Mouse (Mus musculus): Measurements from ENCODE around the gene Lgals7. TPM values are rescaled to one million over a fixed set of nuclear protein-coding genes. Genes with fewer than 3 reads are reported as not detected.
"Not testable (repeated sequence)": the region's sequence is repeated elsewhere in the genome, so short reads cannot be mapped to it uniquely, and the experiment has no call there.

Gene Lgals7
- polyA plus RNA-seq, 1 experiment: 0.48 TPM

DNA sequence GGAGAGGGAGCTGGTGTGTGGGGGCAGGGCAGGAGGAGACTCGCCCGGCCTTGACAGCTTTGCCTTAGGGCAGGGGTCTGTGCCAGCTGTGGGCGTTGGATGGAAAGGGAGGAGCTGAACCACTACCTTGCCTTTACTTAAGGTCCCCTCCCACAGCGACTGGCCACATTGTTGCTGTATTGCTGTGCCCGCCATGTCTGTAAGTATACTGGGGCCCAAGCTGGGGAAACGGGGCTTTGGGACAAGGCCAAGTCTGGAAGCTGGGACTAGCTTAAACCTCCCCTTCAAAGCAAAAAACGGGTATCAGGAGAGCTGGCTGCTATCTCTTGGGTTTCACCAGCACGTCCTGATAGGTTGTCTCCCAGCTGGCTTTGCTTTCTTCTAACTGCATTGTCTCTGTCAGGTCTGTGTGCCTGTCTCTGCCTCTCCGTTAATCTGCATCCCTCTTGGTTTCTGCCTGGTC lies 666 bp downstream of the Lgals7 start:
- WGBS: 75% methylated on average over 9 of the region's 9 CpGs
- no peaks in the 10 kb centered on the region for H3K36me3 ChIP-seq (ENCODE audit: control insufficient read depth, insufficient read depth, low read length)
- H3K27ac ChIP-seq (ENCODE audit: insufficient read depth, low read length): no peak overlapping the region
- TF ChIP-seq POLR2A (IDR thresholded peaks at IDR 0.05; ENCODE audit: low read depth, low read length): no peak
- TF ChIP-seq CTCF (IDR thresholded peaks at IDR 0.05; ENCODE audit: extremely low read depth, insufficient read depth, insufficient read length, insufficient replicate concordance): no peak
- DNase-seq (ENCODE audit: low read depth in 1 of 2, low spot score in 2 of 2): no peak
- H3K4me1 ChIP-seq (ENCODE audit: control insufficient read depth, insufficient read depth, insufficient read length): peaks cover 15% of the 10 kb centered on the region; the same call in 1 of the 2 replicates
- H3K27me3 ChIP-seq (ENCODE audit: control insufficient read depth, insufficient read depth, low read length): no peaks in the 10 kb centered on the region
- H3K4me3 ChIP-seq (ENCODE audit: extremely low read depth, insufficient read depth, insufficient read length): no peak overlapping the region

DNA sequence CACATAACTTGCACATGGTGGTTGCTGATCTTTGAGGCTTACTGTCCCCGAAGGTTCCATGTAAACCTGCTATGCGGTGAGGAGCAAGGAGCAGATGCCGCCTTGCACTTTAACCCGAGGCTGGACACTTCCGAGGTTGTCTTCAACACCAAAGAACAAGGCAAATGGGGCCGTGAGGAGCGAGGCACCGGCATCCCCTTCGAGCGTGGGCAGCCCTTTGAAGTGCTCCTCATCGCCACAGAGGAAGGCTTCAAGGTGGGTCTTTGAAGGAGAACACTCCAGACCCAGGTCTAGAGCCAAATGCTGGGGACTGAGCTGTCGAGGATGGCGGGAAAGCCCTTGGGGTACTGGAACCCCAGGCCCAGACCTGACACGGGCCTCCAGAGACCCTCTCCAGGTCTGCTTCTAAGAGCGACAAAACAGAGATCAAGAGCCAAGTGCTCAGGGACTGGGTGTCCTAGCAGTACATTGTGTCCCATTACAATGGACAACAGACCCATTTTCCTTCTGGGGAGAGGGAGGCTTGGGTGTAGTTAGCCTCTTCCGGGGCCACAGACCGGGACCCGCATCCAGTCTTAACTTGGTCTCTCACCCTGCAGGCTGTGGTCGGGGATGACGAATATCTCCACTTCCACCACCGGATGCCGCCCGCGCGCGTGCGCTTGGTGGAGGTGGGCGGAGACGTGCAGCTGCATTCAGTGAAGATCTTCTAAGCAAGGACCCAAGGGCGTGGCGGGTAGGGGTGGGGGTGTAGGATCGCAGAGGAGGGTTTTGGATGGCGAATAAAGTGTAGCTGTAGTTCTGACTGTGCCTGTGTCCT lies 2.0 kb downstream of the Lgals7 start:
- TF ChIP-seq POLR2A (IDR thresholded peaks at IDR 0.05; ENCODE audit: low read depth, low read length): peak; percentile 69
- no peak for TF ChIP-seq CTCF (IDR thresholded peaks at IDR 0.05; ENCODE audit: extremely low read depth, insufficient read depth, insufficient read length, insufficient replicate concordance)
- peak overlapping the region; percentile 88 for H3K27ac ChIP-seq (ENCODE audit: insufficient read depth, low read length)
- WGBS: 25% methylated on average over 33 of the region's 33 CpGs

DNA sequence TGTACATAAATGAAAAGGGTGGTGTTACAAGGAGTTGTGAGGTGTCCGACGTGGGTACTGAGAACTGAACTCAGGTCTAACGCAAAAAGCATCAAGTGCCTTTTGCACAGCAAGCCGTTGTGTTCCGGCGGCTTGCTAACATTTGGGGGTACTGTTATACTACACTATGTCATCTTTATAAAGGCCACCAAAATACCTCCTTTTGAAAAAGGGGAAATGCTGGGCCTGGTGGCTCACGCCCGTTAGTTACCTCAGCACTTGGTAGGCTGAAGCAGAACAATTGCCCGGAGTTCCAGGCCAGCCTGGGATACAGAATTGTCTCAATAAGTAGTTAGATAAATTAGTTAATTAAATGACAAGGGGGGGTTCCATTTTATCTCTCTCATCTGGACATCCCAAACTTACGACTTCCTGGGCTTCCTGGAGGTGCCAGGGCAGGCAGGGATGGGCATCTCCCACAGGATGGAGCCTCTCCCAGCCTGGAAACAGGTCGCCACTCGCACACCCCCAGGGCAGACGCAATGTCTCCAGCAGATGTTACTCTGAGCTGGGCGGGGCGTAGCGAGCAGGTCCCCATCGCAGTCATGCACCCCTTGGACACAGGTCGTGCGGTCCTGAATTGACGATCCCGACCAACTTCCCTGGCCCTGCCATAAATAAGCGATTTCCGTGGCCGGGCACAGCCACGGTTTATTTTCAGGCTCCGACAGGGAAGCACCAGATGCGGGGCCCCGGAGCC lies 3.3 kb downstream of the Lgals7 start:
- Histone ChIP-seq H3K4me1 (ENCODE audit: control insufficient read depth, insufficient read depth, insufficient read length) (peaks cover 15% of the 10 kb centered on the region; the same call in 1 of the 2 replicates), H3K27me3 (ENCODE audit: control insufficient read depth, insufficient read depth, low read length) (no peaks in the 10 kb centered on the region), H3K36me3 (ENCODE audit: control insufficient read depth, insufficient read depth, low read length) (no peaks in the 10 kb centered on the region), H3K4me3 (ENCODE audit: extremely low read depth, insufficient read depth, insufficient read length) (no peak overlapping the region), H3K27ac (ENCODE audit: insufficient read depth, low read length) (peak overlapping the region; percentile 54; the same call in 1 of the 2 replicates)
- 88% methylated on average over 28 of the region's 28 CpGs for WGBS
- DNase-seq (ENCODE audit: low read depth in 1 of 2, low spot score in 2 of 2): peak in 1 of 2 experiments; percentile 5
- TF ChIP-seq POLR2A (IDR thresholded peaks at IDR 0.05; ENCODE audit: low read depth, low read length): no peak
- no peak for TF ChIP-seq CTCF (IDR thresholded peaks at IDR 0.05; ENCODE audit: extremely low read depth, insufficient read depth, insufficient read length, insufficient replicate concordance)

More for the DNA sequence above, 2.0 kb downstream of the Lgals7 start:
- Histone ChIP-seq H3K4me1 (ENCODE audit: control insufficient read depth, insufficient read depth, insufficient read length) (peaks cover 15% of the 10 kb centered on the region; the same call in 1 of the 2 replicates), H3K4me3 (ENCODE audit: extremely low read depth, insufficient read depth, insufficient read length) (peak overlapping the region; percentile 49; the same call in 1 of the 2 replicates), H3K36me3 (ENCODE audit: control insufficient read depth, insufficient read depth, low read length) (no peaks in the 10 kb centered on the region), H3K27me3 (ENCODE audit: control insufficient read depth, insufficient read depth, low read length) (no peaks in the 10 kb centered on the region)
- peak; percentile 85 to 92 for DNase-seq (ENCODE audit: low read depth in 1 of 2, low spot score in 2 of 2)

DNA sequence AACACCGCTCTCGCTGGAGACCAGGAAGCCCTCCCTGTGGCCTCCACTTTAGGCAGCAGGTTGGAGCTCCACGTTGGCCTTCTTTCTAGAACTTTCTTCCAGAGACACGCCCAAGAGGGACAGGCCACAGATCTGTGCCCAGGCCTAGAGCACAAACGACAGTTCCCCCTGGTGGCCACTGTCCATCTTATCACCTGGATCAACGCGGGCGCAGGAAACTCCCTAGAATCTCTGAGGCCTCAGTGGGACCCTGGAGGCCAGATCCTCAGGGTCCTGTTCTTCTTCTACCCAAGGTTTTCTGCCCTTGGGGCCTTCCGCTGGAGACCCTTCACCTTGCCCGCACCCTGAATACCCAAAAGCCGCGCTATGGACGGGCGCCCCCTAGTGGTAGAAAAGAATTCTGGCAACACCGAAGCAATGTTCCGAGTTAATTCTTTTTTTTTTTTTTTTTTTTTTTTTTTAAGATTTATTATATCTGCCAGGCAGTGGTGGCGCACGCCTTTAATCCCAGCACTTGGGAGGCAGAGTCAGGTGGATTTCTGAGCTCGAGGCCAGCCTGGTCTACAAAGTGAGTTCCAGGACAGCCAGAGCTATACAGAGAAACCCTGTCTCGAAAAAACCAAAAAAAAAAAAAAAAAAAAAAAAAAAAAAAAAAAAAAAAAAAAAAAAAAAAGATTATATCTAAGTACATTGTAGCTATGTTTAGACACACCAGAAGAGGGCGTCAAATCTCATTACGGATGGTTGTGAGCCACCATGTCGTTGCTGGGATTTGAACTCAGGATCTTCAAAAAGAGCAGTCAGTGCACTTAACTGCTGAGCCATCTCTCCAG lies 4.1 kb downstream of the Lgals7 start:
- 19% methylated on average over 23 of the region's 23 CpGs for WGBS
- Histone ChIP-seq H3K4me1 (ENCODE audit: control insufficient read depth, insufficient read depth, insufficient read length) (peaks cover 15% of the 10 kb centered on the region; the same call in 1 of the 2 replicates), H3K4me3 (ENCODE audit: extremely low read depth, insufficient read depth, insufficient read length) (peak overlapping the region; percentile 52), H3K27ac (ENCODE audit: insufficient read depth, low read length) (peak overlapping the region; percentile 54; the same call in 1 of the 2 replicates)
- peak; percentile 66 to 78 for DNase-seq (ENCODE audit: low read depth in 1 of 2, low spot score in 2 of 2)
- peak; percentile 54; the same call in 1 of the 2 replicates for TF ChIP-seq CTCF (IDR thresholded peaks at IDR 0.05; ENCODE audit: extremely low read depth, insufficient read depth, insufficient read length, insufficient replicate concordance)
- H3K27me3 ChIP-seq (ENCODE audit: control insufficient read depth, insufficient read depth, low read length); H3K36me3 ChIP-seq (ENCODE audit: control insufficient read depth, insufficient read depth, low read length): not testable (repeated sequence)

DNA sequence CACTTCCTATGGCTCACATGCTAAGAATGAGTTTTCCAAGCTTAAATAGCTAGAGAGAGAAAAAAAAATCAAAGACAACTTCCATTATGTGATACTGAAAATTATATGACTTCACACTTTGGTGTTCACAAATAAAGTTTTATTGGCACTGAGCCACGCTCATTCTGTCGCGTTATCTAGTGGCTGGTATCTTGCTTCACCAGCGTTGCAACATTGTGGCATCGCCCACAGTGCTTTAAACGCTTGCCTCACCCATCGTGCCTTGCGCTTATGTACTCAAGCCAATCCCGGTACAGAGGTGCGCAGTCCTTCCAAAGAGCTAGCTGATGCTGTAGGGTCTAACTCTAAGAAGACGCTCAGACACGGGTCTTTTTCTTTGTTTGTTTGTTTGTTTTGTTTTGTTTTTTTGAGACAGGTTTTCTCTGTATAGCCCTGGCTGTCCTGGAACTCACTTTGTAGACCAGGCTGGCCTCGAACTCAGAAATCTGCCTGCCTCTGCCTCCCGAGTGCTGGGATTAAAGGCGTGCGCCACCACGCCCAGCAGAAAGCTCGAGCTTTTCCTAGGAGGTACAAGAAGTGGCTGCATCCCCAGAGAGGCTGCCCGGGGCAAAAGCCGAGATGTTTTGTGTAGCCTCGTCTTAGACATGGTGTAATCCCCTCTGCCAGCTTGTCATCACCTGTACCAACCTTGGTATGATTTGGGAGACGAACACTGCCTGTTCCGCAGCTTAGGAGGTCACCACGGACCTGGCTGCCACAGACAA lies 7.4 kb downstream of the Lgals7 start:
- no peaks in the 10 kb centered on the region for H3K27me3 ChIP-seq (ENCODE audit: control insufficient read depth, insufficient read depth, low read length)
- no peak overlapping the region for H3K4me3 ChIP-seq (ENCODE audit: extremely low read depth, insufficient read depth, insufficient read length)
- WGBS: 88% methylated on average over 24 of the region's 24 CpGs
- H3K27ac ChIP-seq (ENCODE audit: insufficient read depth, low read length): no peak overlapping the region
- peaks cover 12% of the 10 kb centered on the region; the same call in 1 of the 2 replicates for H3K4me1 ChIP-seq (ENCODE audit: control insufficient read depth, insufficient read depth, insufficient read length)
- no peak for TF ChIP-seq CTCF (IDR thresholded peaks at IDR 0.05; ENCODE audit: extremely low read depth, insufficient read depth, insufficient read length, insufficient replicate concordance)
- TF ChIP-seq POLR2A (IDR thresholded peaks at IDR 0.05; ENCODE audit: low read depth, low read length): no peak
- H3K36me3 ChIP-seq (ENCODE audit: control insufficient read depth, insufficient read depth, low read length): no peaks in the 10 kb centered on the region
- no peak for DNase-seq (ENCODE audit: low read depth in 1 of 2, low spot score in 2 of 2)
